Mouse (Mus musculus) left cerebral cortex, postnatal 14 days (tissue): Measurements from ENCODE around the gene Icam2. TPM values are rescaled to one million over a fixed set of nuclear protein-coding genes. Genes with fewer than 3 reads are reported as not detected.

Experiments
- DNase-seq, 2 experiments: peaks; one replicate each; pipeline ENCODE4 v3.0.0; 2021 to 2022; ENCODE audit warnings: low spot score in 2 of 2, mixed read lengths in 1 of 2
- intact Hi-C: fragments of 180-260 bp; cut with DNase I; formaldehyde crosslinking; loops from one replicate; pipeline ENCODE4 v1.15.1; 2025
- total RNA-seq, 2 experiments: library from RNA; stranded (reverse); gene quantifications; 2 replicates each; pipeline ENCODE4 v1.2.3; 2021

Gene Icam2
- total RNA-seq, 2 experiments from 2014 or later = 4.3 to 5.1 TPM

DNA sequence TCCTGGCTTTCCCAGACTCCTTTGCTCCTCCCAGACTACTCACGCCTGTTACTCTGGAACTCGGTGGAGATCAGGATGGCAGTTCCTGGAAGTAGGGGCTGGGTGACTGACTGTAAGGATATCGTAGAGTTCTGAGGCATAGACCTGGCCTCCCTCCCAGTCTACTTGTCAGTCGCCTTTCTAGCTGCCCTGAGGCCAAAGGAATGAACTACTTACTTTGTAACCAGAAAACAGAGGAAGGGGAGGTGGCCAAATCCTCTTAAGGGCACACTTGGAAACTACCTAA lies 5.4 kb upstream of the Icam2 start:
- intact Hi-C loops = loop anchor here (2.0 kb wide), 1 partner anchor 62 kb away; no protein-coding TSS in a partner anchor
- no peak for DNase-seq

DNA sequence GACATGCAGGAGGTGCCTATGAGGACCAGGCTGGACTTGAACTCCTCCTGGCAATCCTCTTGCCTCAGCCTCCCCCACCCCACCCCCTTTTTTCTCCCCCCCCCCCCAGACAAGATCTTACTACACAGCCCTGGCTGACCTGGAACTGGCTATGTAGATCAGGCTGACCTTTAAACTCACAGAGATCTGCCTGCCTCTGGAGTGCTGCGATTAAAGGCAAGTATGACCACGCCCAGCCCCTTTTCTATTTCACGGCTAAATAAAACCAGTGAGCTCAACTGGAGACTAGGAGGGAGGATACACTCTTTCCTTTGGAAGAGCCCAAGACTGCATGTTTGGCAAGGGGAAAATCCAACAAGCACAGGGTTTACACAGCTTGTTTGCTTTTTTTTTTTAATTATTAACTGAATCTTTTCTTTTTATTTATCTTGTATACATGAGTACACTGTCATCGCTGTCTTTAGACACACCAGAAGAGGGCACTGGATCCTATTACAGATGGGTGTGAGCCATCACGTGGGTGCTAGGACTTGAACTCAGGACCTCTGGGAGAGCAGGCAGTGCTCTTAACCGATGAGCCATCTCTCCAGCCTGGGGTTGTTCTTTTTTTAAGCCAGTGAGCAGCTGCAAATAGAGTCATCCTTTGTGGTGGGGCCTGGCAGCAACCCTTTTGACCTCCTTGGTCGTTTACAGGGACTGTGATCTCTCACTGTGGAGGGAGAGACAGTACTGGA lies 4.9 kb upstream of the Icam2 start:
- no peak for DNase-seq
- intact Hi-C loops = loop anchor here (2.0 kb wide), 1 partner anchor 62 kb away; no protein-coding TSS in a partner anchor

DNA sequence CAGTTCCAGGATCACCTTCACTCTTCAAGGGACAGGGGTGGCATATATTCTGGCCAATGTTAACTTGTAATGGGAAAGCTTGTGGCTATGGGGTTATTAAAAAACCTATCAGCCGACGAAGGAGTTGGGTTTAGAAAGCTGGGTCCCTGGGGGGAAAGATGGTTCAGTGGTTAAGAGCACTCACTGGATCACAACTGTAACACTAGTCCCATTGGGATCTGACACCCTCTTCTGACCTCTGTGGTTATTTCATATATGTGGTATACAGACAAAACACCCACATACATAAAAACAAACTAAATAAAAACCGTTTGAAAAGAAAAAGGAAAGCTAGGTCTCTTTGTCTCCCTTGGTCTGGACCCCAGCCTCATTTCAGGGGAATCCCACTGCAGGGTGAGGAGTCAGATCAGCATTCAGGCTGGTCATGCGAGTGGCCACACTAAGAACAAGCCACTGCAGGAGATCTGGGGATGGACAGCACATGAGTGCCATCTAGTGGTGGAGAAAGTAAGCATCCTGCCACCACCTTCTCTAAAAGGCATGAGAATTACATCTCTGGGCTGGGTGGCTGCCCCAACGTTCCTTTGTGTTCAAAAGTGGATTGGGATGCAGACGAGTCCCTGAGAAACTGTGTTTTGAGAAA lies 3.8 kb upstream of the Icam2 start:
- intact Hi-C loops = loop anchor here (2.0 kb wide), 1 partner anchor 61 kb away; no protein-coding TSS in a partner anchor
- DNase-seq = peak; percentile 81 to 82

DNA sequence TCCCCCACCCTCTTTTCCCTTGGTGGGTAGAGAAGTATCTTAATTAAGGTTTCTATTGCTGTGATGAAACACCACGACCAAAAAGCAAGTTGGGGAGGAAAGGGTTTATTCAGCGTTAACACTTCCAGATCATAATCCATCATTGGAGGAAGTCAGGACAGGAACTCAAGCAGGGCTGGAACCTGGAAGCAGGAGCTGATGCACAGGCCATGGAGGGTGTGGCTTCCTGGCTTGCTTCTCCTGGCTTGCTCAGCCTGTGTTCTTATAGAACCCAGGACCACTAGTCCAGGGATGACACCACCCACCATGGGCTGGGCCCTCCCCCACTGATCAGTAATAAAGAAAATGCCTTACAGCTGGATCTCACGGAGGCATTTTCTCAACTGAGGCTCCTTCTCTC lies 2.9 kb upstream of the Icam2 start:
- intact Hi-C loops = no loop called here
- DNase-seq = no peak

DNA sequence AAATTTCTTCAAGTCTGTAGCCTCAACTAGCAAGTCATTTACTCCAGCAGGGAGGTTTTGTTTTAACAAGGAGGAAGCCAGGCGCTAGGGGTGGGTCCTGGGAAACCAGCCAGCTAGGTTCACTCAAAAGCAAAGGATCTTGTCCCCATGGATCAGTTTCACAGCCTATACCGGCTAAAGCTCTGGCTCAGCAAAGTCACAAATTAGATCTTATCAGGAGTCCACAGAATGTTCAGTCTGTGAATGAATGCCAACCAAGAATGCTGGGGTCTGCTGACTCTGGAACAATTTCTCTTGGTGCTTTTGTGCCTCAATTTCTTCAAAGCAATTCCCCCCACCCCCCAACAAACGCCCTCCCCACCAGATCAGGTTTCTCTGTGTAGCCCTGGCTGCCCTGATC lies 1.7 kb upstream of the Icam2 start:
- no peak for DNase-seq
- intact Hi-C loops = no loop called here

DNA sequence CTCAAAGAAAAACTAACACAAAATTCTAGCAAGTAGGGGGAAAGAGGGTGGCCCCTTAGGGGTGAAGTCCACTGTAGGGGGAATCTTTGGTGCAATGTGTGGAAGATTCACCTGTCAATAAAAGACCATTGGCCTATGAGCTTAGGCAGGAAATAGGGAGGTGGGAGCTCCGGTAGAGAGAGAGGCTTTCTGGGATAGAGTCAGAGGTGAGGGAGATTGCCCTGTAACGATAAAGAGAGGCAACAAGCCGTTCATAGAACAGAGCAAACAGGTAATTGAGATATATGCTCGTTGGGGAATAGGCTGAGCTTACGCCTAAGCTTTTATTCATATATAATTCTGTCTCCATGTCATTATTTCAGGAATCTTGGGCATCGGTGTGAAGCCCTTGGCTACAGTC lies 855 bp downstream of the Icam2 start:
- DNase-seq = no peak
- intact Hi-C loops = no loop called here

DNA sequence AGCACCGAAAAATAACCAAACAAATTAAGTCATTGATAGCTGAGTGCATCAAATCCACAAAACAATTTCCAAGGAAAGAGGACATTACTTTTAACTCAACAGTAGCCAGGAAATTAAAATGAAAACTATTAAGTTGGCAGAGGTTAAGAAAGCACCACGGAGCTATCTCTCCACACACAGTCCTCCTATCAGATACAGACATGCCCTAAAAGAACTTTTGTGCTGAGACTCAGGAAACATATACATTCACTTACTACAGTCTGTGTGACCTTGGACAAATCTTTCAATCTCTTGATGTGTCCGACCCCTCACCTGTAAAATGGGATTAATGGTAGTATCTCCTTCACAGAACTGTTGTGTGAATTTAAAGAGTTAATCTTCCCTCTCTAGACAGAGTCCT lies 1.5 kb downstream of the Icam2 start:
- DNase-seq = no peak
- intact Hi-C loops = no loop called here

DNA sequence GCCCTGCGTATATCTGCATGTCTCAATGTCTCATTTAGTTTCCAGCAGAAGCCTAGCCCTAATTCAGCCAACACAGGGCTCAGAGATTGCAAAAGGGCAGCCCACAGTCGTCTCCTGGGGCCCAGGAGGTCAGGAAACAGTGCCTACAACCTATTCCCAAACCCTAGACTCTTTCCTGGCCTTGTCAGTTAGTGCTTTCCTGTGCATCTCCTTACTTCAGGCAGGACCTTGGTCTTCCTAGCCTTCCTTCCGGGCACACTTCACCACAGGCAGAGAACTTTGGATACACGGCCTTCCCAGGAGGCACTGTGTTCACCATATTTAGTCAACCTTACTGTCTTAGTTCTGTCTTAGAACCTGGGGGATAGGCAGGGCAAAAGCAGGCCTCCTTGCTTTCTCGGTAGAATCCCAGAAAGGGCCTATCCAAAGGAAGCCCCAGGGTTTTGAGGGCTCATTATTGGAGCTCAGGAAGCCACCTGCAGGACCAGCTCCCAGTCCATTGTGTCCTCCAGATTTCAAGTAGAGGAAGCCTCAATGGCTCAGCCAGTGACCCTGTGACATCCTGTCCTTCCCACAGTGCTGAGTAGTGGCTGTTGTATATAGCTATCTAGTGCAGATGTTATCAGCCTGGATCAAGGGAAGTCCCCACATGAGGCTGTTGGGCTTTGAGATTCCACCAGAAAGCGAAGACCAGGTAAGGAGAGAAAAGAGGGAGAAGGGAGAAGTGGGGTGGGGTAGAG lies 4.7 kb downstream of the Icam2 start:
- DNase-seq = no peak
- intact Hi-C loops = no loop called here

DNA sequence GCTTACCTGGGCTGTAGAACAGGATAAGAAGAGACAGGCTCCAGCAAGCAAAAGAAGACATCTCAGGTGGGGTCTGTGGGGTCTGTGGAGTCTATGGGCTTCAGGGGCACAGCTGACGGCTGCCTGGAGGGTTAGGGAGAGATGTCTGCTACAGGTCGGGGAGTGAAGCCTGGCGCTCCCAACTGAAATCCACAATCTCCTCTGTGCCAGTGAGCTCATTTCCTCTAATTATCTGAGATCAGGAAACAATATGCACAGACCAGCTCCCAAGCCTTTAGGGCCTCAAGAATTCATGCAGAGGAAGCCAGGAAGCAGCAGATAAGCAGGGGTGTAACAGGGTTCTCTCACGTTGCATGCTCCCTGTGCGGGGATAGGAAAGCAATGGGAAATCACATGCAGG lies 5.5 kb downstream of the Icam2 start:
- no peak for DNase-seq
- intact Hi-C loops = no loop called here

DNA sequence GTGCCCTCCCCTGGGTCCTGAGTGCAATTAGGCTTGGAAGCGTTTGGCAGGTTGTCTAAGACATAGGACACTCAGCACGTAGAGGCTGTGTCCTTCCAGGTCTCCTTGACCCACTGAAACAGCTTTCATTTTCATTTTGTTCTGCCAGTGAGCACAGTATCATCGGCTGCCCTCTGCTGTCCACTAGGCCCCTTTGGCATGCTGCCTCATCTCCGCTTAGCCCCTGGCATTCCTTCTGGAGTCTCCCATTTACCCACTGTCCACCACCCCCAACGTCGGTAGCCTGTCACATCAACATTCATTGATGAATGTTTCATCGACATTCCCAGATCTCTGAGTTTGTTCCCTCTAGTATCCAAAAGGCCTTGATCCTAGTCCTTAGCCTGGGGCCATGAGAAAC lies 6.0 kb downstream of the Icam2 start:
- intact Hi-C loops = no loop called here
- no peak for DNase-seq

DNA sequence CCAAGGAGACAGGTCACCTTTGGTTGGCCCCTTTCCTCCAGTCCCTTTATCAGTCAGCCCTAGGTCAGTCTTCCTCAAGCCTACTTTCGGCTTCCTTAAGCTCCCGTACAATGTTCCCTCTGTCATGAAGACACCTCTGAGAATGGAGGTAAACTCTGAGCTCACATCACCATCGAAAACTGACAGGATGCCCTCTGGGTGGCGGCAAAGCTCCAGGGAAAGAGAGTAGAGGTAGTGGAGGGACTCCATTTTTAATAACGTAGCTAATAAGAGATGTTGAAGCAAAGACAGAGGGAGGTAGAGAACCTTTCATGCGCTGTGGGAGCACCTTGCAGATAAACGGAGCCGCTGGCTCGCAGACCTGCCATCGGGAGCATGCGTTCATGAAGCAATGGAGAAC lies 6.9 kb downstream of the Icam2 start:
- no peak for DNase-seq
- intact Hi-C loops = no loop called here

DNA sequence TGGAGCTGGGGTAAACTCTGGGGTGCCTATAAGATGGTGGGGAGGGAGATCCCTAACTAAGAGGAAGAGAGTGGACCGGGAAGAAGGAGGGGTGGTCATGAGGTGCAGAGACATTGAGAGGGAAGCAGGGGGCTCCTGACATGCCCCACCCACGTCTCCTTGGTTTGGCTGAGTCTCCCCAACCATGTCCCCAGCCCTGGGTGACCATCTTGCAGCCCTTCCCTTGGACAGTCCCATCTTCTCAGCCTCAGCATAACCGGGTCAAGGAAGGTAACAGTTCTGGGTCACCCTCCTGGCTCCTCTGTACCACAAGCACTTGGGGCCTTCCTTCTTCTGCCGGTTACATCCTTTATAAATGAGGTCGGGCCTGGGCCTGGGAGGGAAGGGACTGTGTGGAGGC lies 12.9 kb downstream of the Icam2 start:
- DNase-seq = no peak
- intact Hi-C loops = no loop called here

DNA sequence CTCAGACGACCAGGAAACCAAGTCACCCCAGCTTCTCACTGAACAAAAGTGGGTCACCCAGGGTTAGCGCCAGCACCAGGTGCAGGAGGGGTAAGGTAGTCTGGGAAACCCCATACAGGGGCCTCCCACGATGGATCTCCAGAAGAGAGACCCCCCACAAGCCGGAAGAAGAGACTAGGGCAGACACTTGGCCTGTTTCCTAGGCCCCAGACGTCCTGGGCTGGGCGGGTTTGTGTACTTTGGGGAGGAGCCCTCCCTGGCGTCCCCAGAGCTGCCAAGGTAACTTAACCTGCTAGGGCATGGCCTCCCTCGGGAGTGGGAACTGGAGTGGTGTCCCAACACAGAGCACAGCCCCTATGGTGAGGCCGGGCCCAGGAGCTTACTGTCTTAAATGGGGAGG lies 13.3 kb downstream of the Icam2 start:
- intact Hi-C loops = no loop called here
- DNase-seq = no peak

DNA sequence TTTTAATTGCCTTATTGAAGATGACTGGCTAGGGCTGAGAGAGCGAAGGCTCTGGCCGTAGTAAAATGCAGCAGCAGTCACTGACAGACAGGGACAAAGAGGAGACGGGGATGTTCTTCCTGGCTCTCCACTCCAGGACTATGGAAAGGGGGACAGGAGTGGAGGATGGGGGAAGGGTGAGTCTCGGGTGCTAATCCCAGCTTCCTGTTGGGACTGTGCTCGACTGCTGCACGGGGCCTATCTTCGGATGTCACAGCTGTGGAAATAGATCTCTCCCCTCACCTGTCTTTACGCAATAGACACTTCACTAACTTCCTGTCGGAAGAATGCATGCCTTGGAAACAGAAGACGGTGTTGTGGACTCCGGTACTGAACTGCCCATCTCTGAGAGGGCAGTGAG lies 13.9 kb downstream of the Icam2 start:
- intact Hi-C loops = no loop called here

DNA sequence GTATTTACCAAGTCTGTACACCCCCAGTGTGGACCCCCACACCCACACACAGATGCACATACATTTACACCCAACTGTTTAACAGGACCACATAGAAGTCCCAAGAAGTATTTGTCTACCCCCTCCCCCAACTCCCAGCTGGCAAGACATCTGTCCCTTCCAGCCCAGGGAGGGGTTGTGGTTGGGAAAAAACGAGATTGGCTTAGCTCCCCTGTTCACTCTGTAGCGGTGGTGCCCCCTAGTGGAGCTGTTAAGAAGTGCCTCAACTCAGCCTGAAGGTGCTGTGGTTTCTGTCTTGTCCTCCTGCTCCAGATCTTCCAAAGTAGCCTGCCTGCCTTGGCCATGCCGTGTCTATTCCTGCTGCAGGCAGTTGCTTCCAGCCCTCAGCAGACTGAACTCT lies 21.6 kb downstream of the Icam2 start:
- peak; percentile 80 to 90 for DNase-seq
- intact Hi-C loops = loop anchor here (5.0 kb wide), 1 partner anchor 39 kb away; no protein-coding TSS in a partner anchor

More for the DNA sequence above, 13.9 kb downstream of the Icam2 start:
- DNase-seq = no peak

DNA sequence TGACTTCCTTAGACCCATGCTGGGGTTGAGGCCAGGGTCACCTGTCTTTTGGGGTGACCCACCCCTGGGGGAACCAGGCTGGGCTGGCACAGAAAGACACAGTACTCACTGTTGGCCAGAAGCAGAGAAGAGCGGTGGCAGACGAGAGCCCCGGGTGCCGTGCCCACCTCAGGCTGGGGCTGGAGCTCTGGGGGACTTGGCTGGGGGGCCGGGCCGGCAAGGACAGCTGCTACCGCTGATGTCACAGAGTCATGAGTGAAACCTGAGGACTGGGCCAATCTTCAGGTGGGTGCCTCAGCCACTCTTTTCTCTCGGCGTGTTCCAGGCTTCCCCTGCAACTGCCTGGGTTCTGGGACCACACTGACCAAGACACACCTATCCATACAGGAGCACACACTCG lies 22.5 kb downstream of the Icam2 start, which contains the start of gene Prr29:
Gene Prr29 (plus strand): TSS at position 107 of the 400 bp plus-strand sequence.
- intact Hi-C loops = loop anchor here (5.0 kb wide), 1 partner anchor 38 kb away; no protein-coding TSS in a partner anchor
- no peak for DNase-seq

DNA sequence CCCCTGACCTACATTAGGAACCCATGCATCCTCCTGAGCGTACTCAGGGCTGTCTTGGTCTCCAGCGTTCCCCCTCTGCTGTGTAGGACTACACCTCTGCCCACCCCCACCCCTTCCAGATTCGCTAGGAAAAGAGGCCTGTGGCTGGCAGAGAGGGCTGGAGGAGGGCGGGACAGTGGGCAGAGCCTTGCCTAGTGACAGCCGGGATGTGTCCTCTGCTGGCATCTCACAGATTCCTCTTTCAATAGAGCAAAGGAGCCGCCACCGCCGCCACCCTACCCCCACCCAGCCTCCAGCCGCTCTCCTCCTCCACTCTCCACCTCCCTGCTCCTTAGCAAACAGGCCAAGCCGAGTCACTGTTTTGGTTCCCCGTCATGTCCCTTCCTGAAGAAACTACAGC lies 23.2 kb downstream of the Icam2 start:
- DNase-seq = peak; percentile 8 to 13

DNA sequence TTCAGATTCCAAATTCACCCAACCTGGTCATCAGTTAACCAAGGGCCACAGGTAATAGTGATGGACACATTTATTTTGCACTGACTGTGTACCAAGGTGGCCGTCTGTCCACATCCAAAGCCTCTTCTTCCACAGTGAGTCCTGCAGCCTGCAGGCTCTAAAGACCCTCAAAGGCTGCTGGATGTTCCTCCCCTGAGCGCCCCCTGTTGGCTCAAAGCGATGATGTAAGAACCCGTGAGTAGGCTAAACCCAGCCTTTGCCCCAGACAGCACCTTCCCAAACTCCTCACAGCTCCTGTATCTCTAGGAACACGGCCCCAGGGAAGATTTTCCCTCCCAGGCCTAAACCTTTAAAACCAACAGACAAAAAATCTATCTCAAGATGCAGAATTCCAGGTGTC lies 28.5 kb downstream of the Icam2 start:
- no peak for DNase-seq
- intact Hi-C loops = no loop called here

More for the DNA sequence above, 23.2 kb downstream of the Icam2 start:
- intact Hi-C loops = loop anchor here (5.0 kb wide), 1 partner anchor 37 kb away; no protein-coding TSS in a partner anchor

DNA sequence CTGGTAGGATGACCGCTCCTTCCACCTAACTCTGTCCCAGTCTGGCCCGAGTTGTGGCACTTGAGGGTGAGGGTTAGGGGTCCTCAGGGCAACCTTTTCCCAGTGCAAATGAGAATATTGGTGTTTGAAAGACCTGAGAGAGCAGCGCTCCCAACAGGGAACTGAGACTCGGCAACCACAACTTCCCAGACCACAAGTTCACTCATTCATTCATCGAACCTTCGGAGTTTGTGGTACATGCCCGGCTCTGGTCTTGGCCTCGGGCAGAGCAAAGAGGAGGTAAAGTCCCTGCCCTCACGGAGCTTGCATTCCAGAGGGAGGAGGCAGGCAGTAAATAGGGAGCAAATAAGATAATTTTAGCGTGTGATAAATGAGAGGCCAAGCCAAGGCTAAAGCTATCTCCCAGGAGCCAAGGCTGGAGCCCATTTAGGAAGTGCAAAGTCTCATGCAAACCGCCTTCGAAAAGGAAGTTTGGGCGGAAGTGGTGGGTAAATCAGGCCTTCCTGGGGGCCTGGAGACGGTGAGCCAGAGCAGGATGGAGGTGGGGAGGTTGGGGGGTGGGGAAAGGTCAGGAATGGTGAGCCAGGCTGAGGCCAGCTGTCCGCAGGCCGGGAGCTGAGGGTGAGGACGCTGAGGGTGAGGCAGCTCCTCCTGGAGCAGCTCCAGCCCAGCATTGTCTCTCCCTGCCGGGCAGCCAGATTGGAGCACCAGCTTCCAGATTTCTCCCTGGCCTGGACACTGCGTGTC lies 32.3 kb downstream of the Icam2 start:
- no peak for DNase-seq
- intact Hi-C loops = no loop called here

DNA sequence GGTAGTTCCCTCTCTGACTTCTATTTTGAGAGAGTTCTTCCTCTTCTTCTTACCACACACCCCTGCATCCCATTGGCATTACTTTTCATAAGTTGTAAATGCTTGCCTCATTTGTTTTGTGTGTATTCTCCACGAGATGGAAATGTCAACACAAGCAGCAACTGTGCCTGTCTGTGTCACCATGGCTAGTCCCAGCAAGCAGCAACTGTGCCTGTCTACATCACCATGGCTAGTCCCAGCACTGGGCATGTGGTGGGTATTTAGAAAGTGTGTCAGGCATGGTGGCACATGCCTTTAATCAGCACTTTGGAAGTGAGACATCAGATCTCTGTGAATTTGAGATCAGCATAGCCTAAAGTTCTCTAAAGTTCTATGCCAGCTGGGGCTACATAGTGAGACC lies 33.7 kb downstream of the Icam2 start:
- DNase-seq = no peak
- intact Hi-C loops = no loop called here
